Mouse (Mus musculus) cortical plate, adult 2 months (tissue): ENCODE results near the gene Tktl2. TPM values are rescaled to one million over a fixed set of nuclear protein-coding genes. Genes with fewer than 3 reads are reported as not detected.

Experiments used
- H3K27ac ChIP-seq: fragments of 200-500 bp; 2 replicates; pipeline ENCODE4 v1.5.1; 2012; ENCODE audit warnings: low read length, control low read depth, inconsistent platforms; ENCODE audit not compliant: insufficient read depth
- H3K4me1 ChIP-seq: fragments of 200-500 bp; 2 replicates; pipeline ENCODE4 v1.6.1; 2011; ENCODE audit warnings: low read length; ENCODE audit not compliant: control insufficient read depth, insufficient read depth
- H3K4me3 ChIP-seq: fragments of 200-500 bp; 2 replicates; pipeline ENCODE4 v1.5.1; 2011; ENCODE audit warnings: mild to moderate bottlenecking, low read length, control low read depth; ENCODE audit not compliant: insufficient read depth
- CTCF ChIP-seq: fragments of 200-500 bp; IDR thresholded peaks from 2 replicates; pipeline ENCODE4 v1.5.1; 2011; ENCODE audit warnings: mild to moderate bottlenecking, control low read depth, low read length; ENCODE audit not compliant: insufficient read depth; ENCODE audit errors: extremely low read depth
- POLR2A ChIP-seq: fragments of 200-500 bp; IDR thresholded peaks from 2 replicates; pipeline ENCODE4 v1.6.1; 2011; ENCODE audit warnings: mild to moderate bottlenecking, low read length, control low read depth; ENCODE audit not compliant: insufficient read depth; ENCODE audit errors: extremely low read depth
- polyA plus RNA-seq: library from polyadenylated mRNA; depleted of rRNA; stranded (reverse); fragments of >200 nt; gene quantifications from 2 replicates; pipeline ENCODE4 v1.2.3, GENCODE M21; 2012; rRNA removed

Tktl2 gene
- polyA plus RNA-seq, 1 experiment: 0.13 TPM

- Histone ChIP-seq H3K4me1 (no peaks in the 10 kb centered on the region), H3K27ac (no peak overlapping the region), H3K4me3 (no peak overlapping the region)
- TF ChIP-seq CTCF (no peak), POLR2A (no peak)
These were observed 7.6 kb downstream of the Tktl2 start for GRCm38 (mm10) chr8:66519149-66519548.

- no peak overlapping the region for H3K27ac ChIP-seq
- H3K4me1 ChIP-seq: no peaks in the 10 kb centered on the region
- no peak overlapping the region for H3K4me3 ChIP-seq
- TF ChIP-seq CTCF (no peak), POLR2A (no peak)
These were observed 9.0 kb downstream of the Tktl2 start for GRCm38 (mm10) chr8:66520576-66520975.

GRCm38 (mm10) chr8:66550092-66550491, 38.5 kb downstream of the Tktl2 start:
- Histone ChIP-seq H3K27ac (no peak overlapping the region), H3K4me3 (no peak overlapping the region), H3K4me1 (no peaks in the 10 kb centered on the region)
- TF ChIP-seq CTCF: no peak
- TF ChIP-seq POLR2A: no peak

Other genes starting within 250 kb of the Tktl2 start
- gene Tma16, start 25.2 kb upstream of the Tktl2 start, polyA plus RNA-seq: 9.2 and 9.6 TPM in 2 replicates
- gene Npy5r, start 176.4 kb downstream of the Tktl2 start, polyA plus RNA-seq: 6.2 and 6.8 TPM in 2 replicates
- gene Npy1r, start 185.4 kb downstream of the Tktl2 start, polyA plus RNA-seq: 28.6 and 29.9 TPM in 2 replicates